Mouse (Mus musculus): Measurements from ENCODE around the gene Nppa. TPM values are rescaled to one million over a fixed set of nuclear protein-coding genes. Genes with fewer than 3 reads are reported as not detected.

Gene Nppa
- polyA plus RNA-seq, 1 experiment from 2014 or later: 6,649 TPM

GRCm38 (mm10) chr4:148024003-148024402 is 23.5 kb downstream of the Nppa start:
- H3K27me3 ChIP-seq (ENCODE audit: control insufficient read depth, insufficient read depth, low read length): no peaks in the 10 kb centered on the region
- H3K9me3 ChIP-seq (replicated peaks; ENCODE audit: control insufficient read depth, low read length): no peaks in the 10 kb centered on the region
- no peaks in the 10 kb centered on the region for H3K4me1 ChIP-seq (ENCODE audit: control insufficient read depth, insufficient read depth, low read length)
- H3K4me3 ChIP-seq (ENCODE audit: low read length): no peak overlapping the region
- no peak for ATAC-seq (replicated peaks; ENCODE audit: extremely low read depth, insufficient read depth, low FRiP score)
- no peak overlapping the region for H3K9ac ChIP-seq (ENCODE audit: low read length)
- peaks cover 56% of the 10 kb centered on the region for H3K36me3 ChIP-seq (ENCODE audit: control insufficient read depth, insufficient read depth)
- no peak overlapping the region for H3K27ac ChIP-seq (ENCODE audit: low read length)
- WGBS: 84% methylated on average over 3 of the region's 3 CpGs
- H3K4me2 ChIP-seq (ENCODE audit: low read depth, low read length): no peak overlapping the region

GRCm38 (mm10) chr4:148029297-148029696 is 28.8 kb downstream of the Nppa start:
- H3K27me3 ChIP-seq (ENCODE audit: control insufficient read depth, insufficient read depth, low read length): no peaks in the 10 kb centered on the region
- peaks cover 27% of the 10 kb centered on the region for H3K36me3 ChIP-seq (ENCODE audit: control insufficient read depth, insufficient read depth)
- no peaks in the 10 kb centered on the region for H3K4me1 ChIP-seq (ENCODE audit: control insufficient read depth, insufficient read depth, low read length)
- H3K9ac ChIP-seq (ENCODE audit: low read length): no peak overlapping the region
- H3K4me2 ChIP-seq (ENCODE audit: low read depth, low read length): no peak overlapping the region
- 93% methylated on average over 7 of the region's 7 CpGs for WGBS
- no peak for ATAC-seq (replicated peaks; ENCODE audit: extremely low read depth, insufficient read depth, low FRiP score)
- H3K9me3 ChIP-seq (replicated peaks; ENCODE audit: control insufficient read depth, low read length): no peaks in the 10 kb centered on the region
- no peak overlapping the region for H3K4me3 ChIP-seq (ENCODE audit: low read length)
- H3K27ac ChIP-seq (ENCODE audit: low read length): no peak overlapping the region

GRCm38 (mm10) chr4:148030506-148030905 is 30.0 kb downstream of the Nppa start:
- 85% methylated on average over 5 of the region's 5 CpGs for WGBS
- H3K36me3 ChIP-seq (ENCODE audit: control insufficient read depth, insufficient read depth): peaks cover 22% of the 10 kb centered on the region

GRCm38 (mm10) chr4:148033858-148034410 is 33.4 kb downstream of the Nppa start:
- Histone ChIP-seq H3K9me3 (replicated peaks; ENCODE audit: control insufficient read depth, low read length) (no peaks in the 10 kb centered on the region), H3K4me2 (ENCODE audit: low read depth, low read length) (no peak overlapping the region), H3K4me1 (ENCODE audit: control insufficient read depth, insufficient read depth, low read length) (peaks cover 6% of the 10 kb centered on the region), H3K36me3 (ENCODE audit: control insufficient read depth, insufficient read depth) (peaks cover 10% of the 10 kb centered on the region), H3K9ac (ENCODE audit: low read length) (no peak overlapping the region), H3K4me3 (ENCODE audit: low read length) (no peak overlapping the region), H3K27ac (ENCODE audit: low read length) (no peak overlapping the region), H3K27me3 (ENCODE audit: control insufficient read depth, insufficient read depth, low read length) (no peaks in the 10 kb centered on the region)
- WGBS: 83% methylated on average over 7 of the region's 7 CpGs
- no peak for ATAC-seq (replicated peaks; ENCODE audit: extremely low read depth, insufficient read depth, low FRiP score)

More at GRCm38 (mm10) chr4:148030506-148030905, 30.0 kb downstream of the Nppa start:
- Histone ChIP-seq H3K27ac (ENCODE audit: low read length) (no peak overlapping the region), H3K9me3 (replicated peaks; ENCODE audit: control insufficient read depth, low read length) (no peaks in the 10 kb centered on the region), H3K4me1 (ENCODE audit: control insufficient read depth, insufficient read depth, low read length) (no peaks in the 10 kb centered on the region), H3K27me3 (ENCODE audit: control insufficient read depth, insufficient read depth, low read length) (no peaks in the 10 kb centered on the region), H3K9ac (ENCODE audit: low read length) (no peak overlapping the region), H3K4me3 (ENCODE audit: low read length) (no peak overlapping the region), H3K4me2 (ENCODE audit: low read depth, low read length) (no peak overlapping the region)
- no peak for ATAC-seq (replicated peaks; ENCODE audit: extremely low read depth, insufficient read depth, low FRiP score)

- no peak overlapping the region for H3K4me3 ChIP-seq (ENCODE audit: low read length)
- no peaks in the 10 kb centered on the region for H3K27me3 ChIP-seq (ENCODE audit: control insufficient read depth, insufficient read depth, low read length)
- peaks cover 2% of the 10 kb centered on the region; the same call in 1 of the 2 replicates for H3K36me3 ChIP-seq (ENCODE audit: control insufficient read depth, insufficient read depth)
- 97% methylated on average over 3 of the region's 3 CpGs for WGBS
- H3K4me1 ChIP-seq (ENCODE audit: control insufficient read depth, insufficient read depth, low read length): peaks cover 15% of the 10 kb centered on the region
- H3K9ac ChIP-seq (ENCODE audit: low read length): no peak overlapping the region
- ATAC-seq (replicated peaks; ENCODE audit: extremely low read depth, insufficient read depth, low FRiP score): no peak
- H3K27ac ChIP-seq (ENCODE audit: low read length): no peak overlapping the region
- H3K4me2 ChIP-seq (ENCODE audit: low read depth, low read length): no peak overlapping the region
- no peaks in the 10 kb centered on the region for H3K9me3 ChIP-seq (replicated peaks; ENCODE audit: control insufficient read depth, low read length)
Observed at GRCm38 (mm10) chr4:148035440-148035839, 34.9 kb downstream of the Nppa start.

- 6% methylated on average over 26 of the region's 26 CpGs for WGBS
- peak overlapping the region; percentile 82 for H3K9ac ChIP-seq (ENCODE audit: low read length)
- no peaks in the 10 kb centered on the region for H3K9me3 ChIP-seq (replicated peaks; ENCODE audit: control insufficient read depth, low read length)
- ATAC-seq (replicated peaks; ENCODE audit: extremely low read depth, insufficient read depth, low FRiP score): no peak
- peak overlapping the region; percentile 84 for H3K4me3 ChIP-seq (ENCODE audit: low read length)
- H3K4me1 ChIP-seq (ENCODE audit: control insufficient read depth, insufficient read depth, low read length): peaks cover 30% of the 10 kb centered on the region
- peak overlapping the region; percentile 78 for H3K4me2 ChIP-seq (ENCODE audit: low read depth, low read length)
- peak overlapping the region; percentile 87 for H3K27ac ChIP-seq (ENCODE audit: low read length)
- H3K36me3 ChIP-seq (ENCODE audit: control insufficient read depth, insufficient read depth): peaks cover 3% of the 10 kb centered on the region; the same call in 1 of the 2 replicates
- H3K27me3 ChIP-seq (ENCODE audit: control insufficient read depth, insufficient read depth, low read length): no peaks in the 10 kb centered on the region
Observed at GRCm38 (mm10) chr4:148038079-148038599, 37.6 kb downstream of the Nppa start.

GRCm38 (mm10) chr4:148038600-148039253 is 38.2 kb downstream of the Nppa start, which contains the start of the genes Clcn6 and Mthfr:
Clcn6 (minus strand) TSS chr4:148038821.
Mthfr (plus strand) TSS chr4:148039077.
- H3K9me3 ChIP-seq (replicated peaks; ENCODE audit: control insufficient read depth, low read length): no peaks in the 10 kb centered on the region
- peak within 1 kb of the TSS; percentile 82 for H3K9ac ChIP-seq (ENCODE audit: low read length)
- H3K27me3 ChIP-seq (ENCODE audit: control insufficient read depth, insufficient read depth, low read length): no peaks in the 10 kb centered on the region
- H3K4me2 ChIP-seq (ENCODE audit: low read depth, low read length): peak within 1 kb of the TSS; percentile 88
- H3K36me3 ChIP-seq (ENCODE audit: control insufficient read depth, insufficient read depth): peaks cover 3% of the 10 kb centered on the region; the same call in 1 of the 2 replicates
- H3K27ac ChIP-seq (ENCODE audit: low read length): peak within 1 kb of the TSS; percentile 87
- ATAC-seq (replicated peaks; ENCODE audit: extremely low read depth, insufficient read depth, low FRiP score): peak; percentile 93
- under 1% methylated on average over 54 of the region's 54 CpGs for WGBS
- H3K4me1 ChIP-seq (ENCODE audit: control insufficient read depth, insufficient read depth, low read length): peaks cover 30% of the 10 kb centered on the region
- H3K4me3 ChIP-seq (ENCODE audit: low read length): peak within 1 kb of the TSS; percentile 84

- Histone ChIP-seq H3K27ac (ENCODE audit: low read length) (peak overlapping the region; percentile 74), H3K4me2 (ENCODE audit: low read depth, low read length) (peak overlapping the region; percentile 88), H3K27me3 (ENCODE audit: control insufficient read depth, insufficient read depth, low read length) (no peaks in the 10 kb centered on the region), H3K4me3 (ENCODE audit: low read length) (peak overlapping the region; percentile 84), H3K9me3 (replicated peaks; ENCODE audit: control insufficient read depth, low read length) (no peaks in the 10 kb centered on the region), H3K4me1 (ENCODE audit: control insufficient read depth, insufficient read depth, low read length) (peaks cover 30% of the 10 kb centered on the region), H3K36me3 (ENCODE audit: control insufficient read depth, insufficient read depth) (peaks cover 3% of the 10 kb centered on the region; the same call in 1 of the 2 replicates), H3K9ac (ENCODE audit: low read length) (peak overlapping the region; percentile 79)
- WGBS: 19% methylated on average over 19 of the region's 19 CpGs
- ATAC-seq (replicated peaks; ENCODE audit: extremely low read depth, insufficient read depth, low FRiP score): no peak
Observed at GRCm38 (mm10) chr4:148039254-148040028, 38.9 kb downstream of the Nppa start.
